In genomic region chr9:37430582-37430981, GRCm38 (mm10) we compare ENCODE assay signal across 8 mouse cellular contexts. TPM values are rescaled to one million over a fixed set of nuclear protein-coding genes. Genes with fewer than 3 reads are reported as not detected.
DNase-seq lines count a peak whose midpoint lies in the region; ATAC-seq lines count a peak whose summit lies in the region.

No protein-coding gene starts in this region.

- ATAC-seq in common myeloid progenitor, adult 5-6 weeks (replicated peaks; ENCODE audit: low read depth, poor library complexity, severe bottlenecking): peak; percentile 61

- intact Hi-C loops in gastrocnemius, postnatal 14 days (cut with DNase I; ENCODE audit: low total_unique reads): loop anchor here (5.0 kb wide), 1 partner anchor 202 kb away; no protein-coding TSS in a partner anchor

- peak; percentile 88 for DNase-seq in adipocyte (ENCODE audit: low spot score)
- peak; percentile 88 for DNase-seq in gastrocnemius, postnatal 14 days
- peak; percentile 84 for DNase-seq in induced T-regulatory cell, adult 2 months (ENCODE audit: low read depth)
- DNase-seq in left cerebral cortex, adult 8-10 months (ENCODE audit: low spot score in 2 of 2): peak; percentile 87 to 88
- peak; percentile 92 for DNase-seq in mesoderm, embryonic 11.5 days (ENCODE audit: low read depth, low spot score)
- peak; percentile 88 for DNase-seq in right cerebral cortex, postnatal 25 days
- peak; percentile 55 for DNase-seq in yolk sac, embryonic 10.5 days (ENCODE audit: low spot score)

RNA-seq across cellular contexts. Expression of gene Robo3, which starts 2.5 kb away (rescaled TPM):
- total RNA-seq in common myeloid progenitor, adult 5-6 weeks (2017): 3.8 and 4.1 TPM in 2 replicates
- not detected for total RNA-seq in gastrocnemius, postnatal 14 days (2021)
- total RNA-seq in left cerebral cortex, adult 8-10 months (2022): 10 to 100 TPM; 11.7 to 19.2 (median 15.1) TPM

RNA-seq across cellular contexts. Expression of gene Robo4, which starts 28.9 kb away (rescaled TPM):
- total RNA-seq in common myeloid progenitor, adult 5-6 weeks (2017): 1.3 and 1.4 TPM in 2 replicates
- total RNA-seq in gastrocnemius, postnatal 14 days (2021): 10 to 100 TPM; 16.7 to 23.6 TPM
- total RNA-seq in left cerebral cortex, adult 8-10 months (2022): 1 to 10 TPM; 6.4 to 8.2 (median 6.6) TPM

RNA-seq across cellular contexts. Expression of gene Msantd2, which starts 58.5 kb away (rescaled TPM):
- 37.0 and 38.1 TPM in 2 replicates for total RNA-seq in common myeloid progenitor, adult 5-6 weeks (2017)
- 1 to 10 TPM; 4.1 to 6.4 TPM for total RNA-seq in gastrocnemius, postnatal 14 days (2021)
- 10 to 100 TPM; 19.8 to 24.6 (median 22.9) TPM for total RNA-seq in left cerebral cortex, adult 8-10 months (2022)

Comparison
In these comparisons a context has a peak if more than half of its experiments do, and no peak if none do; other contexts are left out.
1. Peak in every context shown above with its lines: DNase-seq and ATAC-seq.